Mouse (Mus musculus): ENCODE data around the gene Cdh24. TPM values are rescaled to one million over a fixed set of nuclear protein-coding genes. Genes with fewer than 3 reads are reported as not detected.
"Not testable (repeated sequence)": the region's sequence is repeated elsewhere in the genome, so short reads cannot be mapped to it uniquely, and the experiment has no call there.

Gene Cdh24
- polyA plus RNA-seq, 1 experiment from 2014 or later, result 15.5 TPM

- peak overlapping the region; percentile 61 for H3K4me3 ChIP-seq
- peak; percentile 68 for ATAC-seq (replicated peaks)
- peaks cover 21% of the 10 kb centered on the region for H3K4me1 ChIP-seq
- peaks cover 9% of the 10 kb centered on the region for H3K36me3 ChIP-seq (replicated peaks)
- H3K9ac ChIP-seq, result peak overlapping the region; percentile 82
- H3K9me3 ChIP-seq, result no peaks in the 10 kb centered on the region
- peak overlapping the region; percentile 80 for H3K27ac ChIP-seq
- 2% methylated on average over 37 of the region's 38 CpGs for WGBS
- H3K4me2 ChIP-seq, result peak overlapping the region; percentile 68
- H3K27me3 ChIP-seq (replicated peaks), result no peaks in the 10 kb centered on the region
Measured at GRCm38 (mm10) chr14:54617152-54617896, 23.8 kb downstream of the Cdh24 start.

GRCm38 (mm10) chr14:54616226-54616825, 24.8 kb downstream of the Cdh24 start:
- H3K27ac ChIP-seq, result no peak overlapping the region
- no peaks in the 10 kb centered on the region for H3K9me3 ChIP-seq
- peak overlapping the region; percentile 68; the same call in 1 of the 2 replicates for H3K4me2 ChIP-seq
- WGBS, result 90% methylated on average over 16 of the region's 16 CpGs
- H3K36me3 ChIP-seq (replicated peaks), result peaks cover 9% of the 10 kb centered on the region
- H3K4me1 ChIP-seq, result peaks cover 21% of the 10 kb centered on the region
- ATAC-seq (replicated peaks), result no peak
- 0 out of 2 replicates have a peak overlapping the region, but pooled peaks have one; percentile 61 for H3K4me3 ChIP-seq
- H3K9ac ChIP-seq, result no peak overlapping the region
- no peaks in the 10 kb centered on the region for H3K27me3 ChIP-seq (replicated peaks)

- H3K4me1 ChIP-seq, result peaks cover 21% of the 10 kb centered on the region
- H3K9ac ChIP-seq; ATAC-seq (replicated peaks); H3K9me3 ChIP-seq; H3K27me3 ChIP-seq (replicated peaks); H3K4me2 ChIP-seq; H3K27ac ChIP-seq; H3K4me3 ChIP-seq; H3K36me3 ChIP-seq (replicated peaks): not testable (repeated sequence)
- 91% methylated on average over 16 of the region's 16 CpGs for WGBS
Measured at GRCm38 (mm10) chr14:54614130-54614529, 27.0 kb downstream of the Cdh24 start.

GRCm38 (mm10) chr14:54610648-54611047, 30.5 kb downstream of the Cdh24 start:
- Histone ChIP-seq H3K36me3 (replicated peaks) (peaks cover 4% of the 10 kb centered on the region), H3K4me2 (no peak overlapping the region), H3K9ac (no peak overlapping the region; the same call in 1 of the 2 replicates), H3K27ac (no peak overlapping the region), H3K4me1 (peaks cover 6% of the 10 kb centered on the region; the same call in 1 of the 2 replicates), H3K4me3 (no peak overlapping the region), H3K9me3 (no peaks in the 10 kb centered on the region), H3K27me3 (replicated peaks) (no peaks in the 10 kb centered on the region)
- no peak for ATAC-seq (replicated peaks)
- WGBS, result 78% methylated on average over 6 of the region's 6 CpGs

GRCm38 (mm10) chr14:54609962-54610361, 31.2 kb downstream of the Cdh24 start:
- Histone ChIP-seq H3K4me1 (peaks cover 3% of the 10 kb centered on the region), H3K27me3 (replicated peaks) (no peaks in the 10 kb centered on the region), H3K9ac (no peak overlapping the region), H3K4me2 (no peak overlapping the region), H3K36me3 (replicated peaks) (peaks cover 4% of the 10 kb centered on the region), H3K27ac (no peak overlapping the region), H3K9me3 (no peaks in the 10 kb centered on the region), H3K4me3 (no peak overlapping the region)
- WGBS, result 66% methylated on average over 4 of the region's 4 CpGs
- ATAC-seq (replicated peaks), result no peak

GRCm38 (mm10) chr14:54609245-54609644, 31.9 kb downstream of the Cdh24 start:
- Histone ChIP-seq H3K9me3 (no peaks in the 10 kb centered on the region), H3K27ac (no peak overlapping the region)
- no peak for ATAC-seq (replicated peaks)

GRCm38 (mm10) chr14:54607226-54607625, 33.9 kb downstream of the Cdh24 start:
- H3K4me1 ChIP-seq, result peaks cover 19% of the 10 kb centered on the region
- H3K4me2 ChIP-seq, result no peak overlapping the region
- H3K9me3 ChIP-seq, result no peaks in the 10 kb centered on the region
- 46% methylated on average over 8 of the region's 8 CpGs for WGBS
- no peak overlapping the region for H3K4me3 ChIP-seq
- no peak for ATAC-seq (replicated peaks)
- H3K36me3 ChIP-seq (replicated peaks), result no peaks in the 10 kb centered on the region
- H3K9ac ChIP-seq, result no peak overlapping the region
- no peak overlapping the region for H3K27ac ChIP-seq
- H3K27me3 ChIP-seq (replicated peaks), result no peaks in the 10 kb centered on the region

More at GRCm38 (mm10) chr14:54609245-54609644, 31.9 kb downstream of the Cdh24 start:
- Histone ChIP-seq H3K4me3 (no peak overlapping the region), H3K9ac (no peak overlapping the region), H3K27me3 (replicated peaks) (no peaks in the 10 kb centered on the region), H3K4me1 (peaks cover 10% of the 10 kb centered on the region), H3K36me3 (replicated peaks) (peaks cover 4% of the 10 kb centered on the region; the same call in 1 of the 2 replicates), H3K4me2 (no peak overlapping the region)
- 72% methylated on average over 4 of the region's 4 CpGs for WGBS

GRCm38 (mm10) chr14:54605752-54606321, 35.3 kb downstream of the Cdh24 start, which contains the start of gene 4931414P19Rik:
4931414P19Rik (minus strand) TSS chr14:54605993.
- peaks cover 20% of the 10 kb centered on the region for H3K4me1 ChIP-seq
- WGBS, result under 1% methylated on average over 32 of the region's 39 CpGs
- no peaks in the 10 kb centered on the region for H3K9me3 ChIP-seq
- ATAC-seq (replicated peaks), result peak; percentile 13; the same call in 1 of the 2 replicates
- H3K4me2 ChIP-seq, result peak within 1 kb of the TSS; percentile 72
- H3K36me3 ChIP-seq (replicated peaks), result no peaks in the 10 kb centered on the region
- H3K27ac ChIP-seq, result peak within 1 kb of the TSS; percentile 81
- no peaks in the 10 kb centered on the region for H3K27me3 ChIP-seq (replicated peaks)
- peak within 1 kb of the TSS; percentile 35 for H3K9ac ChIP-seq
- peak within 1 kb of the TSS; percentile 48 for H3K4me3 ChIP-seq

- Histone ChIP-seq H3K27me3 (replicated peaks) (no peaks in the 10 kb centered on the region), H3K27ac (peak overlapping the region; percentile 92), H3K9me3 (no peaks in the 10 kb centered on the region), H3K4me1 (peaks cover 20% of the 10 kb centered on the region), H3K4me3 (peak overlapping the region; percentile 50), H3K36me3 (replicated peaks) (no peaks in the 10 kb centered on the region), H3K4me2 (peak overlapping the region; percentile 46), H3K9ac (no peak overlapping the region)
- no peak for ATAC-seq (replicated peaks)
- WGBS, result 85% methylated on average over 8 of the region's 8 CpGs
Measured at GRCm38 (mm10) chr14:54603686-54604085, 37.5 kb downstream of the Cdh24 start.

GRCm38 (mm10) chr14:54603038-54603654, 38.0 kb downstream of the Cdh24 start:
- peak; percentile 99 for ATAC-seq (replicated peaks)
- H3K4me3 ChIP-seq, result peak overlapping the region; percentile 50
- peak overlapping the region; percentile 59 for H3K9ac ChIP-seq
- H3K4me1 ChIP-seq, result peaks cover 20% of the 10 kb centered on the region
- no peaks in the 10 kb centered on the region for H3K9me3 ChIP-seq
- H3K27me3 ChIP-seq (replicated peaks), result no peaks in the 10 kb centered on the region
- no peaks in the 10 kb centered on the region for H3K36me3 ChIP-seq (replicated peaks)
- peak overlapping the region; percentile 46 for H3K4me2 ChIP-seq
- H3K27ac ChIP-seq, result peak overlapping the region; percentile 92
- under 1% methylated on average over 46 of the region's 46 CpGs for WGBS

GRCm38 (mm10) chr14:54602613-54603012, 38.6 kb downstream of the Cdh24 start:
- no peaks in the 10 kb centered on the region for H3K36me3 ChIP-seq (replicated peaks)
- peak overlapping the region; percentile 50 for H3K4me3 ChIP-seq
- H3K4me1 ChIP-seq, result peaks cover 20% of the 10 kb centered on the region
- WGBS, result 31% methylated on average over 4 of the region's 4 CpGs
- ATAC-seq (replicated peaks), result peak; percentile 27; the same call in 1 of the 2 replicates
- no peaks in the 10 kb centered on the region for H3K27me3 ChIP-seq (replicated peaks)
- peak overlapping the region; percentile 92 for H3K27ac ChIP-seq
- H3K9me3 ChIP-seq, result no peaks in the 10 kb centered on the region
- H3K9ac ChIP-seq, result peak overlapping the region; percentile 59; the same call in 1 of the 2 replicates
- H3K4me2 ChIP-seq, result peak overlapping the region; percentile 46

- no peaks in the 10 kb centered on the region for H3K9me3 ChIP-seq
- no peak overlapping the region for H3K27ac ChIP-seq
- no peaks in the 10 kb centered on the region for H3K27me3 ChIP-seq (replicated peaks)
- H3K4me2 ChIP-seq, result no peak overlapping the region
- H3K36me3 ChIP-seq (replicated peaks), result no peaks in the 10 kb centered on the region
- H3K9ac ChIP-seq, result no peak overlapping the region
- no peak overlapping the region for H3K4me3 ChIP-seq
- WGBS, result 82% methylated on average over 2 of the region's 2 CpGs
- ATAC-seq (replicated peaks), result no peak
- peaks cover 20% of the 10 kb centered on the region for H3K4me1 ChIP-seq
Measured at GRCm38 (mm10) chr14:54601601-54602000, 39.6 kb downstream of the Cdh24 start.

All from midbrain, embryonic 15.5 days (tissue).